8 mouse cellular contexts compared by ENCODE assay signal in the genomic region with DNA sequence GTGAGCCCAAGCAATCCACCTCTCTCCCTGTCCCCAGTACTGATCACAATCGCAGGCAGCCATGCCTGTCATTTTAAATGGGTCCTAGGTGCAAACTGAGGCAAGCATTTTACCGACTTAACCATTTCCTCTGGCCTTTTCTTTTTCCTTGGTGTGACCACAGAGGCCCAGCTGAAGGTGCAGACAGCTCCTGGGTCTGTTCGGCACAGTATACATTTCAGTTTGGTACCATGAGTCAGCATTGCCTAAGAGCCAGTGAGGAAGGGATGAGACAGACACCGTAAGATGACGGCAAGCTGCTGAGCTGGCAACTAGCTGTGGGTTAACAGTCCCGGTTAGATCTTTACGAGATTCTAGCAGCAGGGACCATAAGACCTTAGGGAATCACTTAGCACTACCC.
DNase-seq lines count a peak whose midpoint lies in the region; ATAC-seq and TF ChIP-seq lines count a peak whose summit lies in the region.

No protein-coding gene starts in this region.

- 0 out of 2 replicates have a peak, but pooled peaks have one; percentile 44 for ATAC-seq in frontal cortex, adult (ENCODE audit: low TSS enrichment)
- peak; percentile 81 for ATAC-seq in liver, embryonic 14.5 days (ENCODE audit: insufficient read depth)

- 87% methylated on average over 7 of the region's 7 CpGs for WGBS in embryonic facial prominence, embryonic 10.5 days
- WGBS in liver, embryonic 14.5 days (ENCODE audit: insufficient replicate concordance) = 17% methylated on average over 7 of the region's 7 CpGs

- H3K4me1 ChIP-seq in embryonic facial prominence, embryonic 10.5 days = peaks cover 23% of the 10 kb centered on the region
- H3K4me1 ChIP-seq in liver, embryonic 14.5 days (replicated peaks; ENCODE audit: control insufficient read depth in 2 of 2, insufficient read depth in 2 of 2, low read length in 1 of 2) = peaks cover 51 to 60% of the 10 kb centered on the region in 2 experiments

- no peak overlapping the region for H3K4me3 ChIP-seq in embryonic facial prominence, embryonic 10.5 days
- H3K4me3 ChIP-seq in liver, embryonic 14.5 days (ENCODE audit: insufficient read depth in 1 of 2, low read depth in 2 of 2, low read length in 2 of 2) = no peak overlapping the region

- peak overlapping the region; percentile 25 for H3K4me2 ChIP-seq in liver, embryonic 14.5 days (ENCODE audit: low read depth)

- no peaks in the 10 kb centered on the region for H3K27me3 ChIP-seq in embryonic facial prominence, embryonic 10.5 days (replicated peaks; ENCODE audit: low read depth, poor library complexity, severe bottlenecking)
- no peaks in the 10 kb centered on the region for H3K27me3 ChIP-seq in liver, embryonic 14.5 days (ENCODE audit: control insufficient read depth, insufficient read depth, low read length)

- no peak for TF ChIP-seq CTCF in liver, embryonic 14.5 days (IDR thresholded peaks at IDR 0.05; ENCODE audit: low read depth)

- H3K36me3 ChIP-seq in embryonic facial prominence, embryonic 10.5 days (replicated peaks) = no peaks in the 10 kb centered on the region
- H3K36me3 ChIP-seq in liver, embryonic 14.5 days (replicated peaks; ENCODE audit: control insufficient read depth, insufficient read depth, low read depth) = no peaks in the 10 kb centered on the region

- H3K9me3 ChIP-seq in embryonic facial prominence, embryonic 10.5 days = no peaks in the 10 kb centered on the region
- no peaks in the 10 kb centered on the region for H3K9me3 ChIP-seq in liver, embryonic 14.5 days (ENCODE audit: control insufficient read depth, low read length)

- peak overlapping the region; percentile 35 for H3K27ac ChIP-seq in embryonic facial prominence, embryonic 10.5 days (replicated peaks)
- H3K27ac ChIP-seq in liver, embryonic 14.5 days = peak overlapping the region; percentile 73

- H3K9ac ChIP-seq in liver, embryonic 14.5 days (replicated peaks) = peak overlapping the region; percentile 57

- no peak for DNase-seq in frontal cortex, postnatal 25 days (ENCODE audit: low spot score in 2 of 2)
- peak; percentile 86 for DNase-seq in 3T3-L1 (ENCODE audit: low read depth, low spot score)
- no peak for DNase-seq in embryonic facial prominence, embryonic 10.5 days (ENCODE audit: low spot score)
- DNase-seq in liver, embryonic 14.5 days (ENCODE audit: low read depth in 3 of 3, low spot score in 3 of 3) = peak in 2 of 3 experiments; percentile 68 to 70
- DNase-seq in urinary bladder, postnatal 25 days (ENCODE audit: low spot score) = no peak
- DNase-seq in right cerebral cortex, postnatal 4 days = no peak
- DNase-seq in kidney, postnatal 25 days = no peak

- TF ChIP-seq EP300 in liver, embryonic 14.5 days (IDR thresholded peaks at IDR 0.05; ENCODE audit: low read depth) = no peak

Comparison
In these comparisons a context has a peak if more than half of its experiments do, and no peak if none do; other contexts are left out.
1. DNase-seq: peak in 3T3-L1 (single experiment) and liver, embryonic 14.5 days (2 of 3); none in frontal cortex, postnatal 25 days (0 of 2), embryonic facial prominence, embryonic 10.5 days (single experiment), urinary bladder, postnatal 25 days (single experiment), right cerebral cortex, postnatal 4 days (single experiment) and kidney, postnatal 25 days (0 of 2).